Mouse (Mus musculus) myocyte (in vitro differentiated cells): ENCODE results near the gene Klhl41. TPM values are rescaled to one million over a fixed set of nuclear protein-coding genes. Genes with fewer than 3 reads are reported as not detected.
"Not testable (repeated sequence)": the region's sequence is repeated elsewhere in the genome, so short reads cannot be mapped to it uniquely, and the experiment has no call there.

ENCODE experiments used
- H3K27me3 ChIP-seq: one replicate; pipeline ENCODE4 v1.6.1; 2011; ENCODE audit not compliant: control insufficient read depth, insufficient read depth, insufficient read length
- H3K36me3 ChIP-seq: one replicate; pipeline ENCODE4 v1.6.1; 2011; ENCODE audit not compliant: control insufficient read depth, insufficient read depth
- H3K4me2 ChIP-seq: one replicate; pipeline ENCODE4 v1.6.1; 2011; ENCODE audit warnings: low read depth, control low read depth
- H3K4me3 ChIP-seq: one replicate; pipeline ENCODE4 v1.5.1; 2011; ENCODE audit warnings: mild to moderate bottlenecking, control low read depth, moderate library complexity
- H3K79me2 ChIP-seq: one replicate; pipeline ENCODE4 v1.6.1; 2011; ENCODE audit not compliant: control insufficient read depth, insufficient read depth
- H3ac ChIP-seq: one replicate; pipeline ENCODE4 v1.6.1; 2011; ENCODE audit not compliant: control insufficient read depth, insufficient read length
- CEBPB ChIP-seq: IDR thresholded peaks from 2 replicates; pipeline ENCODE4 v1.6.1; 2011; ENCODE audit warnings: mild to moderate bottlenecking, moderate library complexity; ENCODE audit not compliant: poor library complexity, insufficient read depth, severe bottlenecking
- E2F4 ChIP-seq: IDR thresholded peaks from one replicate; pipeline ENCODE4 v1.6.1; 2011; ENCODE audit warnings: mild to moderate bottlenecking, control low read depth, moderate library complexity; ENCODE audit not compliant: insufficient read depth
- MAX ChIP-seq: IDR thresholded peaks from one replicate; pipeline ENCODE4 v1.6.1; 2011; ENCODE audit warnings: low read depth, mild to moderate bottlenecking, control low read depth
- MYOD1 ChIP-seq, 3 experiments: IDR thresholded peaks; one replicate each; pipeline ENCODE4 v1.6.1; 2011; ENCODE audit warnings: control low read depth in 2 of 3, low read depth in 2 of 3, mild to moderate bottlenecking in 2 of 3, moderate library complexity in 1 of 3; ENCODE audit not compliant: insufficient read length in 2 of 3, control insufficient read depth in 1 of 3
- MYOG ChIP-seq, 3 experiments: IDR thresholded peaks; one replicate each; pipeline ENCODE4 v1.6.1; 2011; ENCODE audit warnings: control low read depth in 2 of 3, low read depth in 2 of 3, mild to moderate bottlenecking in 2 of 3; ENCODE audit not compliant: insufficient read length in 2 of 3, control insufficient read depth in 1 of 3, insufficient read depth in 1 of 3
- POLR2A ChIP-seq: IDR thresholded peaks from one replicate; pipeline ENCODE4 v1.6.1; 2011; ENCODE audit warnings: low read depth, mild to moderate bottlenecking, control low read depth, moderate library complexity; ENCODE audit not compliant: insufficient read length
- POLR2AphosphoS2 ChIP-seq: IDR thresholded peaks from one replicate; pipeline ENCODE4 v1.6.1; 2011; ENCODE audit warnings: low read depth, control low read depth; ENCODE audit not compliant: insufficient read length
- REST ChIP-seq: IDR thresholded peaks from one replicate; pipeline ENCODE4 v1.6.1; 2011; ENCODE audit warnings: mild to moderate bottlenecking, control low read depth, moderate library complexity; ENCODE audit not compliant: insufficient read depth, insufficient read length
- SRF ChIP-seq: IDR thresholded peaks from one replicate; pipeline ENCODE4 v1.6.1; 2011; ENCODE audit warnings: low read depth; ENCODE audit not compliant: control insufficient read depth, insufficient read length
- TCF12 ChIP-seq: IDR thresholded peaks from one replicate; pipeline ENCODE4 v1.6.1; 2011; ENCODE audit warnings: mild to moderate bottlenecking, control low read depth; ENCODE audit not compliant: poor library complexity, insufficient read depth, severe bottlenecking
- TCF3 ChIP-seq: IDR thresholded peaks from one replicate; pipeline ENCODE4 v1.6.1; 2011; ENCODE audit warnings: low read depth, control low read depth; ENCODE audit not compliant: insufficient read length
- USF1 ChIP-seq: IDR thresholded peaks from one replicate; pipeline ENCODE4 v1.6.1; 2011; ENCODE audit warnings: low read depth, mild to moderate bottlenecking, control low read depth, moderate library complexity
- polyA plus RNA-seq: library from polyadenylated mRNA; unstranded; fragments of >200 nt; fragmentation: generic; extraction: Trizol; gene quantifications from one replicate; pipeline ENCODE4 v1.2.1, GENCODE M21; 2012; ENCODE audit warnings: missing spikeins

The Klhl41 gene
- polyA plus RNA-seq, 1 experiment, result 184 TPM

DNA sequence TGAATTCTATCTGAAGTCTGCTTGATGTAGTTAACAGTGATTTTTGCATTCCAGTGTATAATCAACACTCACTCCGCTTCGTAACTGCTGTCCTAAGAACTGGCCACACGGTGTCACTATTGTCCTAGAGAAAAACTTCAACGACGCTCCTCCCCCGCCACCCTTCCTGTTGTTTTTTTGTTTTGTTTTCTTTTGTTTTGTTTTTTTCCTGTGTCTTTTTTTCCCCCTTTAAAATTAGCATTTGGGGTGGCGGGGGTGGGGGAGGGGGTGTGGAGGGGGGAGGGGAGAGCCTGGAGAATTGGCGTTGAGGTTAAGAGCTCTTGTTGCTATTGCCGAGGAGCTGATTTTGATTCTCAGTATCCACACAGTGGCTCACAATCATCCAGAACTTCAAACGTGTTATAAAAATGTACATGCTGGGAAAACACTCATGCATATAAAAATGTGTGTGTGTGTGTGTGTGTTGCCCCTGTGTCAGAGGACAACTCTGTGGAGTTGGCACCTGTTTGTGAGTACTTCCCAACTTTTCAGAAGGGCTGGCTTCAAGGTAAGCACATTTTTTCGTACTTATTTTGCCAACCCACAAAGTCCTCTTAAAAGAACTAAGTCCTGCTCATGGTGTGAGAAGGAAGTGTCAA is 34.7 kb upstream of the Klhl41 start:
- no peaks in the 10 kb centered on the region for H3K79me2 ChIP-seq
- TF ChIP-seq MAX (no peak), CEBPB (no peak), MYOD1 (IDR thresholded peaks at IDR 0.05; ENCODE audit: control insufficient read depth in 1 of 3, insufficient read length in 2 of 3, low read depth in 2 of 3) (no peak), SRF (no peak), MYOG (IDR thresholded peaks at IDR 0.05; ENCODE audit: control insufficient read depth in 1 of 3, insufficient read depth in 1 of 3, insufficient read length in 2 of 3, low read depth in 2 of 3) (no peak), REST (no peak), TCF3 (no peak), E2F4 (no peak), TCF12 (no peak), USF1 (no peak), POLR2A (no peak), POLR2AphosphoS2 (no peak)
- no peak overlapping the region for H3K4me3 ChIP-seq
- no peaks in the 10 kb centered on the region for H3K27me3 ChIP-seq
- no peak overlapping the region for H3ac ChIP-seq
- H3K36me3 ChIP-seq, result no peaks in the 10 kb centered on the region
- peak overlapping the region; percentile 71 for H3K4me2 ChIP-seq

DNA sequence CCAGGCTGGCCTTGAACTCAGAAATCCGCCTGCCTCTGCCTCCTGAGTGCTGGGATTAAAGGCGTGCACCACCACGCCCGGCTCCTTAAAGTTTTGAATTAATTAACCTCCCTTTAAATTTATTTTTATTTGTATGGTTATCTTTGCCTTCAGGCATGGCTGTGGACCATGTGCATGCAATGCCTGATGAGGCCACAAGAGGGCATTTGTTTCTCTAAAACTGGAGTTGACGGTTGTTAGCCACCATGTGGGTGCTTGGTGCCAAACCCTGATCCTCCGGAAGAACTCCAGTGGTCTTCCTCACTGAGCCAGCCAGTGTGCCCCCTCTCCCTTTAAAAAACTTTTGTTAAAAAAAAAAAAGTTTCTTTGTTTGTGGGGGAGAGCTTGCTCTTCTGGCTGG is 34.1 kb upstream of the Klhl41 start:
- Histone ChIP-seq H3K36me3 (no peaks in the 10 kb centered on the region), H3K4me2 (peak overlapping the region; percentile 71), H3K27me3 (no peaks in the 10 kb centered on the region), H3K79me2 (no peaks in the 10 kb centered on the region), H3K4me3 (no peak overlapping the region), H3ac (no peak overlapping the region)
- TF ChIP-seq MYOG (IDR thresholded peaks at IDR 0.05; ENCODE audit: control insufficient read depth in 1 of 3, insufficient read depth in 1 of 3, insufficient read length in 2 of 3, low read depth in 2 of 3) (no peak), POLR2A (no peak), TCF3 (no peak), E2F4 (no peak), MYOD1 (IDR thresholded peaks at IDR 0.05; ENCODE audit: control insufficient read depth in 1 of 3, insufficient read length in 2 of 3, low read depth in 2 of 3) (no peak), POLR2AphosphoS2 (no peak), TCF12 (no peak), REST (no peak), MAX (no peak), SRF (no peak), CEBPB (no peak), USF1 (no peak)

DNA sequence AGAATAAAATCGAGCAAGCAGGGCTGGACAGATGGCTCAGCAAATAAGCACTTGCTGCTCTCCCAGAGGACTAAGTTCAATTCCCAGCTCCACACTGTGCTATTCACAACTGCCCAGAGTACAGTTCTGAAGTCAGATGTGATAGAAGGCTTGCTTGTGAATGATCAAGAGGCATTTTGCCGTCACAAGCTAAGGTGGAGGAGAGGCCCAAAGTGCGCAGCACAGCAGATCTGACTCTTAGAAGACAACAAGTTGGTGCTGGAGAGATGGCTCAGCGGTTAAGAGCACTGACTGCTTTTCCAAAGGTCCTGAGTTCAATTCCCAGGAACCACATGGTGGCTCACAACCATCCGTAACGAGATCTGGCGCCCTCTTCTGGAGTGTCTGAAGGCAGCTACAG is 31.9 kb upstream of the Klhl41 start:
- not testable (repeated sequence) for H3K27me3 ChIP-seq, H3ac ChIP-seq, H3K36me3 ChIP-seq, H3K4me3 ChIP-seq, H3K4me2 ChIP-seq, H3K79me2 ChIP-seq

DNA sequence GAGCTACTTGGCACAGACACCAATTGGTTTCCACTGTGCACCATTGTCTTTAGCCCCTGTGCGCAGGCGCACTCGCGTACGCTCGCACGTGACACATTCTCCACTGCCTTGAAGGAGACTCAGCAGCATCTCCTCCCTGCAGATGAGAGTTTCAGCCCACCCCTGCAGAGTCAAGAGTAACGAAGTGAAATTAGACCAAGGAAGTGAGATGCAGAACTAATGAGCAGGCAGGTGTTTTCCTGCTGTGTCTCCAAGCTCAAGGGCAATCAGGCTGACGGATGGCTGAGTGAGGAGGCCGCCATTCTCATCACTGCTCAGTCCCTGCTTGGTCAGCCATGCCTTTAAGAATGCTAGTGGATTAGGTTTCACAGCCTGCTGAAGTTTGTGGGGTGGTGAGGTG is 29.8 kb upstream of the Klhl41 start:
- Histone ChIP-seq H3K27me3 (no peaks in the 10 kb centered on the region), H3K36me3 (no peaks in the 10 kb centered on the region), H3K4me3 (no peak overlapping the region), H3K4me2 (no peak overlapping the region), H3ac (no peak overlapping the region), H3K79me2 (no peaks in the 10 kb centered on the region)
- TF ChIP-seq POLR2A, result no peak
- TF ChIP-seq USF1, result no peak
- no peak for TF ChIP-seq TCF12
- TF ChIP-seq CEBPB, result no peak

DNA sequence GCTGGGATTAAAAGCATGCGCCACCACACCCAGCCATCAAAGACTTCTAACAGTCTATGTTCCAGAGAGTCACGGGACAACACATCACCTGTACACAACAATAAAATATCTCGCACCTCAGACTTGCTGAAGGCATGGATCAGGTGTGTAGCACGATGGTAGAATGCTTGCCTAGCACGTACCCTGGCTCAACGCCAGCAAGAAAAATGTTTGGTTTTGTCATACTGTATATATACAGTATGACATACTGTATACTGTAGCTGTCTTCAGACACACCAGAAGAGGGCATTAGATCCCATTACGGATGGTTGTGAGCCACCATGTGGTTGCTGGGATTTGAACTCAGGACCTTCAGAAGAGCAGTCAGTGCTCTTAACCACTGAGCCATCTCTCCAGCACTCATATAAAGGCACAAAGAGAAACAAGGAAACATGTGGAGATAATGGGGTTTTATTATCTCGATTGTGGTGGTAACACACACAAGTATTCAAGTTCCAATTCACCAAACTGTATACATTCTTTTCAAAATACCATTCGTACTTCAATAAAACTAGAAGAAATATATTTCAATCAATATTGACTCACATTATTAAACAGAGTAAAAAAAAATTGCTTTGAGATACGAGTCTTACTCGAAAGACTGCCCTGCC is 24.8 kb upstream of the Klhl41 start:
- Histone ChIP-seq H3K79me2 (no peaks in the 10 kb centered on the region), H3K27me3 (no peaks in the 10 kb centered on the region), H3K4me3 (no peak overlapping the region), H3ac (no peak overlapping the region), H3K36me3 (no peaks in the 10 kb centered on the region), H3K4me2 (no peak overlapping the region)
- TF ChIP-seq REST (no peak), POLR2A (no peak), TCF12 (no peak), MYOG (IDR thresholded peaks at IDR 0.05; ENCODE audit: control insufficient read depth in 1 of 3, insufficient read depth in 1 of 3, insufficient read length in 2 of 3, low read depth in 2 of 3) (no peak), MYOD1 (IDR thresholded peaks at IDR 0.05; ENCODE audit: control insufficient read depth in 1 of 3, insufficient read length in 2 of 3, low read depth in 2 of 3) (no peak), CEBPB (no peak), TCF3 (no peak), MAX (no peak), SRF (no peak), USF1 (no peak), E2F4 (no peak), POLR2AphosphoS2 (no peak)
